Mouse (Mus musculus) gastrocnemius, adult 18-20 months (tissue): ENCODE data around the gene Cpb1. TPM values are rescaled to one million over a fixed set of nuclear protein-coding genes. Genes with fewer than 3 reads are reported as not detected.

Experiments used
- microRNA-seq: library from miRNA; unstranded; fragments of <30 nt; microRNA quantifications from one replicate; pipeline ENCODE4 v1.2.0, GENCODE M21; 2021
- total RNA-seq, 2 experiments: library from RNA; stranded (reverse); gene quantifications; 2 replicates each; pipeline ENCODE4 v1.2.3; 2021

The Cpb1 gene
- total RNA-seq, 2 experiments from 2014 or later: 0.07 TPM; not detected in 1

Small RNA genes lying within 50 kb of the gene (microRNA-seq; reads per million reads assigned to microRNA genes)
- 1.4 reads per million for gene Mir7007

Other genes starting within 250 kb of the Cpb1 start
- 1 to 10 TPM; 3.6 to 3.8 TPM for gene Hps3, start 240.4 kb downstream of the Cpb1 start, total RNA-seq
- gene Hltf, start 217.9 kb downstream of the Cpb1 start, total RNA-seq: 1 to 10 TPM; 2.2 to 2.5 TPM
- gene Gyg, start 120.4 kb downstream of the Cpb1 start, total RNA-seq: 100 to 1,000 TPM; 451 to 474 TPM
- 1 to 10 TPM; 2.1 to 2.8 TPM for gene Cpa3, start 33.6 kb downstream of the Cpb1 start, total RNA-seq
- not detected for gene Agtr1b, start 91.4 kb upstream of the Cpb1 start, total RNA-seq